Mouse (Mus musculus) ES-Bruce4 (cell line): ENCODE measurements around the gene Zw10. TPM values are rescaled to one million over a fixed set of nuclear protein-coding genes. Genes with fewer than 3 reads are reported as not detected.

Source experiments
- H3K27ac ChIP-seq: 2 replicates; pipeline ENCODE4 v1.5.1; 2012; ENCODE audit warnings: low read length, inconsistent platforms; ENCODE audit not compliant: insufficient read depth
- H3K27me3 ChIP-seq: 2 replicates; pipeline ENCODE4 v1.6.1; 2012; ENCODE audit warnings: mild to moderate bottlenecking, low read length, inconsistent platforms; ENCODE audit not compliant: control insufficient read depth, poor library complexity, insufficient read depth, severe bottlenecking
- H3K36me3 ChIP-seq: 2 replicates; pipeline ENCODE4 v1.6.1; 2012; ENCODE audit warnings: inconsistent platforms, mild to moderate bottlenecking, low read length, moderate library complexity; ENCODE audit not compliant: control insufficient read depth, poor library complexity, insufficient read depth, severe bottlenecking
- H3K4me1 ChIP-seq: one replicate; pipeline ENCODE4 v1.8.1; 2011; ENCODE audit warnings: low read length; ENCODE audit not compliant: control insufficient read depth, insufficient read depth
- H3K4me3 ChIP-seq: 2 replicates; pipeline ENCODE4 v1.5.1; 2011; ENCODE audit warnings: low read depth, mild to moderate bottlenecking, low read length
- H3K9ac ChIP-seq: 2 replicates; pipeline ENCODE4 v1.6.1; 2012; ENCODE audit warnings: low read depth, mild to moderate bottlenecking, inconsistent platforms; ENCODE audit not compliant: poor library complexity, severe bottlenecking
- H3K9me3 ChIP-seq: replicated peaks from 2 replicates; pipeline ENCODE4 v1.6.1; 2012; ENCODE audit warnings: mild to moderate bottlenecking, low read length, inconsistent platforms; ENCODE audit not compliant: control insufficient read depth, poor library complexity, insufficient read depth, severe bottlenecking
- CTCF ChIP-seq: IDR thresholded peaks from one replicate; pipeline ENCODE4 v1.8.1; 2011; ENCODE audit warnings: low read depth, low read length
- EP300 ChIP-seq: IDR thresholded peaks from 2 replicates; pipeline ENCODE4 v1.6.1; 2011; ENCODE audit warnings: low read depth, low read length; ENCODE audit not compliant: insufficient read depth
- POLR2A ChIP-seq: IDR thresholded peaks from one replicate; pipeline ENCODE4 v1.8.1; 2011; ENCODE audit warnings: low read length; ENCODE audit not compliant: insufficient read depth
- polyA plus RNA-seq: library from polyadenylated mRNA; stranded (reverse); fragments of >200 nt; gene quantifications from 2 replicates; pipeline ENCODE4 v1.2.4, GENCODE M21; 2011; ENCODE audit warnings: low read depth; ENCODE audit not compliant: missing spikeins, insufficient read depth, insufficient read length

Gene Zw10
- polyA plus RNA-seq, 1 experiment: 25.5 TPM

DNA sequence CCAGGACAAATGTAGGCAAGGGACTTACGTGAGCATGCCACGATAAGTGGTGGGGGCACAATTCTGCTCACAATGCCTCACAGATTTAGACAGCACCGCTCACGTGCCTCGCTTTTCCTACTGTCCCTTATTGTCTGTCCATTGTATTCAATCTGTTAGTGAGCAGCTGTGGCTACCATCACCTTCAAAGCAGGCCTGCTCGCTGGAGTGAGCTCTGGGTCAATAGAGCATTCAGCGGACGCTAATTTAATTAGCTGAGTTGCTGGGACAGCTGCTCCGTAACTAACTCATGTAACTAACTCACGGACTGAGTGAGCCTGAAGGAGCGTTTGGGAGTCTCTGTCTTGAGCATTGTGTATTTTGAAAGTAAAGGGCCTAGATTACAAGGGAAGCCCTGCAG is 31.9 kb downstream of the Zw10 start:
- TF ChIP-seq EP300 (no peak), POLR2A (no peak), CTCF (no peak)
- Histone ChIP-seq H3K9ac (no peak overlapping the region), H3K36me3 (no peaks in the 10 kb centered on the region), H3K27me3 (no peaks in the 10 kb centered on the region), H3K4me1 (peaks cover 2% of the 10 kb centered on the region), H3K4me3 (no peak overlapping the region), H3K9me3 (no peaks in the 10 kb centered on the region), H3K27ac (no peak overlapping the region)

DNA sequence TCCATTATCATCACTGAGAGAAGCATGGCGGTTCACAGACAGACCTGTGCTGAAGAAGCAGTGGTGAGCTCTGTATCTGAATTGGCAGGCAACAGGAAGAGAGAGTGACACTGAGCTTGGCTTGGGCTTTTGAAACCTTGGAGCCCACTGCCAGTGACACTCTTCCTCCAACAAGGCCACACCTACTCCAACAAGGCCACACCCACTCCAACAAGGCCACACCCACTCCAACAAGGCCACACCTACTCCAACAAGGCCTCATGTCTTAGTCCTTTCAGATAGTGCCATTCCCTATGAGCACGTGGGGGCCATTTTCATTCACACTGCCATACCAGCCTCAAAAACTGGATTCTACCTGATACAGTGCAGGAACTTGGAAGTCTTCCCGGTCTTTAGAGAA is 43.5 kb downstream of the Zw10 start:
- TF ChIP-seq CTCF (no peak), EP300 (no peak), POLR2A (no peak)
- H3K36me3 ChIP-seq: no peaks in the 10 kb centered on the region
- no peaks in the 10 kb centered on the region for H3K9me3 ChIP-seq

DNA sequence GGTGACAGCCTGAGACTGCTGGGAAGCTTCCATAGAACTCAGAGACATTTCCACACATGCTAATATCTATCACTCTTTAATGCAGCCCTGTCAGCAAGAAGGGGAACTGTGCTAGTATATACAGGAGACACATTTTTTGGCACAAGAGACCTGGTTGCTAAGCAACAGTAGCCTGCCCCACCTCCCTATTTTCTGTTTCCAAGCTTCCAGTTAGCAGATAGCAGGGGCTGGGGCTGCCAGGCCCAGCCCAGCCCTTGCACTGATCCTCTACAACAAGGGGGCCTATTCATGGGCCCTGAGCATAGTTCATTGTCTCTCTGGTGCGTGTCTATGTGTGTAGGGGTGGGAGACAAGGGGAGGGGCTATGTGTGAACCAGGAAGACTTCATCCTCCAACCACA is 46.9 kb downstream of the Zw10 start:
- no peak for TF ChIP-seq EP300
- TF ChIP-seq CTCF: no peak
- TF ChIP-seq POLR2A: no peak
- no peaks in the 10 kb centered on the region for H3K9me3 ChIP-seq
- H3K4me3 ChIP-seq: no peak overlapping the region
- no peaks in the 10 kb centered on the region for H3K36me3 ChIP-seq
- no peak overlapping the region for H3K9ac ChIP-seq
- no peak overlapping the region for H3K27ac ChIP-seq
- H3K27me3 ChIP-seq: no peaks in the 10 kb centered on the region
- no peaks in the 10 kb centered on the region for H3K4me1 ChIP-seq

More for the DNA sequence above, 43.5 kb downstream of the Zw10 start:
- H3K27me3 ChIP-seq: no peaks in the 10 kb centered on the region
- no peaks in the 10 kb centered on the region for H3K4me1 ChIP-seq
- H3K9ac ChIP-seq: no peak overlapping the region
- no peak overlapping the region for H3K4me3 ChIP-seq
- H3K27ac ChIP-seq: no peak overlapping the region

DNA sequence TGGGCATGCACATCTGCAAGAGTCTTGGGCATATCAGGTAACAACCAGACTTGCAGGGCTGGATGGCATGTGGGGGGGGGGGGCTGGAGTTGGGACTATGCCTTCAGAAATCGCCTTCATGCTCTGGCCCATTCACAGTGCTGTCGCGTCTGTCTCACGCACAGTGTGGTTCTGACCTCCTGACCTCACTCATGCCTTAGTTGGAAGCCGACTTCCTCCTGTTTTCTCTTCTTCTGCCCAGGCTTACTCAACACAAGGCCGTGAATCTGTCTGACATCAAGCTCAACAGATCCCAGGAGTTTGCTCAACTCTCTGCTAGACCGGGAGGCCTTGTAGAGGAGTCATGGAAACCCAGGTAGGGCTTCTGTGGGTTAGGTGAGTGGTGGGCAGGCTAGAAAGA is 53.7 kb downstream of the Zw10 start:
- no peak overlapping the region for H3K9ac ChIP-seq
- peak overlapping the region; percentile 98 for H3K27ac ChIP-seq
- TF ChIP-seq CTCF (no peak), POLR2A (no peak), EP300 (no peak)
- peaks cover 13% of the 10 kb centered on the region for H3K4me1 ChIP-seq
- H3K9me3 ChIP-seq: no peaks in the 10 kb centered on the region
- H3K36me3 ChIP-seq: no peaks in the 10 kb centered on the region
- no peaks in the 10 kb centered on the region for H3K27me3 ChIP-seq
- peak overlapping the region; percentile 22 for H3K4me3 ChIP-seq

DNA sequence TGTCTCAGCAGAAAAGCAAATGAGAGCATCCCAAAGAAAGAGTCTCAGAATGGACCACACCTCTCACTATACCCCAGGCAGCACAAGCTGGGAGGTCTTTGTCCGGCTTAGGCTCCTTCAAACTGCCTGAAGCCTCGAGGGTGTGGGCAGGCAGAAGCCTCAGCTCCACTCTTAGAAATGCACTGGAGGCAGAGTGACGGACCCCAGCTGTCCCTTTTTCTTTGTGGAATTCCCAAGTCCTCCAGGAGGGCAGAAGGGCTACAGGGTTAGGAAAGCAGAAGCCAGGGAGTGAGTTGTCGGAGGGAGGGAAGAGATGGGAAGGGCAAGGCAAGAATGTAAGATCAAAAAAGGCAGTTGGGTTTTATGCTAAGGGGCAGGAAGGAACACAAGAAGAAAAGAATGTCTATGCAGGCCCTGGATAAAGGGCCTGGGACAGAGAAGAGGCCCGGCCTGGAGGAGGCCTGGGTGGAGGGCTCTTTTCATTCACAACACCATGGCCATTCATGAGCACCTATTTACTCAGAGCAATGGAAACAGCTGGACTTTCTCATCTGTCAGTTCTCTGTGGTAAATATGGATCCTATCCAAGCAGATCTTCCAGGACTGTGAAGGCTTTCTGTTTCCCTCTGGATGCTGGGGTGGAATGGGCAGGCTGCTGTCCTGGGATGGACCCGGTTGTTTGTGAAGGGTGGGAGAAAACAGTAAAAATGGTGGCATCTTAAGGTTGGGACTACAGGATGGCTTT is 55.2 kb downstream of the Zw10 start:
- TF ChIP-seq POLR2A: no peak
- TF ChIP-seq EP300: peak; percentile 95
- Histone ChIP-seq H3K27me3 (no peaks in the 10 kb centered on the region), H3K4me3 (peak overlapping the region; percentile 31), H3K9me3 (no peaks in the 10 kb centered on the region), H3K9ac (no peak overlapping the region), H3K4me1 (peaks cover 13% of the 10 kb centered on the region), H3K27ac (peak overlapping the region; percentile 98), H3K36me3 (no peaks in the 10 kb centered on the region)

DNA sequence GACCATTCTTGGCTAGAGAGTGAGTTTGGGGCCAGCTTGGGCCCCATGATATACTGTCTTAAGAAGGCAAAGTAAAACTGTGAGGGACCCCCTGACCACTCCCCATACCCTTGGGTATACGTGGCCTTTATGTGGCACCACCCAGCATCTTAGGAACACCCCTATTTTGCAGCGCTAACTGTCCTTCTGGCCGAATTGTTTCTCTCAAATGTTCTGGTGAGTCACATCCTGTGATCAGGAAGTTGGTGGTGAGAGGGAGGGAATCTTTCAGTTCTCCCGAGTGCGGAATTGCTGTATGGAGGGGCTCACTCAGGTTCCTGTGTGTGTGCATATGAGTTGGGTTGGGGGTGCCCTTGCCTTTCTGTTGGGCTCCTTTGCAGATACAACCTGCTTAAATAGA is 55.9 kb downstream of the Zw10 start:
- H3K27ac ChIP-seq: peak overlapping the region; percentile 98
- peak overlapping the region; percentile 31; the same call in 1 of the 2 replicates for H3K4me3 ChIP-seq
- no peaks in the 10 kb centered on the region for H3K27me3 ChIP-seq
- H3K4me1 ChIP-seq: peaks cover 13% of the 10 kb centered on the region
- no peak for TF ChIP-seq POLR2A
- no peak for TF ChIP-seq CTCF
- TF ChIP-seq EP300: no peak
- no peaks in the 10 kb centered on the region for H3K36me3 ChIP-seq
- no peaks in the 10 kb centered on the region for H3K9me3 ChIP-seq
- no peak overlapping the region for H3K9ac ChIP-seq
